15 mouse cellular contexts compared by ENCODE assay signal in genomic region chr1:40033743-40034420, GRCm38 (mm10). TPM values are rescaled to one million over a fixed set of nuclear protein-coding genes. Genes with fewer than 3 reads are reported as not detected.
A peak's percentile ranks its signal among the peaks of the same experiment; 100 is the strongest.
DNase-seq lines count a peak whose midpoint lies in the region.
"Had no signal": no experiment of that assay in that cellular context is flagged by ENCODE, and none has a peak within 500 bp of the region (broad histone marks: within the 10 kb centered on the region; RNA-seq: fewer than 3 reads in every experiment).

No protein-coding gene starts in this region.

- H3K4me1 ChIP-seq in limb, embryonic 10.5 days = no peaks in the 10 kb centered on the region

- no peaks in the 10 kb centered on the region for H3K27me3 ChIP-seq in limb, embryonic 10.5 days (ENCODE audit: low read depth, poor library complexity, severe bottlenecking)

- WGBS in limb, embryonic 10.5 days = 89% methylated on average over 12 of the region's 12 CpGs

- peak; percentile 78 for DNase-seq in gastrocnemius, adult 18-20 months (ENCODE audit: low spot score)
- DNase-seq in gastrocnemius, postnatal 4 days (ENCODE audit: low spot score in 2 of 2) = no peak
- DNase-seq in retina, postnatal 1 day = peak; percentile 46
- DNase-seq in retina, embryonic 14.5 days (ENCODE audit: low spot score) = no peak
- peak; percentile 20 for DNase-seq in fibroblast of lung, adult 2 months (ENCODE audit: low read depth)
- DNase-seq in skeletal muscle tissue, adult 2 months (ENCODE audit: low read depth, low spot score) = peak; percentile 93
- DNase-seq in limb, embryonic 10.5 days (ENCODE audit: low spot score) = no peak
- DNase-seq in urinary bladder, postnatal 4 days (ENCODE audit: low spot score in 2 of 2) = no peak
- DNase-seq: embryo, embryonic 11 days; kidney, adult 9 months; lung, adult 18-20 months; thymus, adult 18-20 months had no signal

- no peak overlapping the region for H3K4me3 ChIP-seq in limb, embryonic 10.5 days
- H3K4me3 ChIP-seq: megakaryocyte, embryonic 14.5 days had no signal

- H3K27ac ChIP-seq in limb, embryonic 10.5 days = no peak overlapping the region

- 0 out of 2 replicates have a peak, but pooled peaks cover 3% of the 10 kb centered on the region for H3K36me3 ChIP-seq in limb, embryonic 10.5 days

- H3K9me3 ChIP-seq in limb, embryonic 10.5 days (replicated peaks) = no peaks in the 10 kb centered on the region
- H3K9me3 ChIP-seq: megakaryocyte, embryonic 14.5 days had no signal

RNA-seq across cellular contexts. Expression of gene Il1r2, which starts 40.0 kb away (rescaled TPM):
- total RNA-seq in gastrocnemius, adult 18-20 months (2021) = 1 to 10 TPM in 1 of 2 experiments, under 1 TPM in 1; 0.50 to 1.0 TPM
- total RNA-seq in gastrocnemius, postnatal 4 days (2021) = not detected
- polyA plus RNA-seq in limb, embryonic 10.5 days (2016; fragmentation: Nextera tagmentation; extraction: Ambion mirVana) = 0.41 and 0.54 TPM in 2 replicates
- total RNA-seq: left cerebral cortex, postnatal 36 days had no signal
- polyA plus RNA-seq: hindbrain, embryonic 11.5 days had no signal

Comparison
In these comparisons a context has a peak if more than half of its experiments do, and no peak if none do; other contexts are left out.
1. DNase-seq: peak in gastrocnemius, adult 18-20 months (single experiment), retina, postnatal 1 day (single experiment), fibroblast of lung, adult 2 months (single experiment) and skeletal muscle tissue, adult 2 months (single experiment); none in gastrocnemius, postnatal 4 days (0 of 2), retina, embryonic 14.5 days (single experiment), limb, embryonic 10.5 days (single experiment) and urinary bladder, postnatal 4 days (0 of 2).